Mouse (Mus musculus) adrenal gland, postnatal 10 days (tissue): Measurements from ENCODE around the gene Ism2. TPM values are rescaled to one million over a fixed set of nuclear protein-coding genes. Genes with fewer than 3 reads are reported as not detected.
"Not testable (repeated sequence)": the region's sequence is repeated elsewhere in the genome, so short reads cannot be mapped to it uniquely, and the experiment has no call there.

Source experiments
- DNase-seq: peaks from one replicate; pipeline ENCODE4 v3.0.0; 2021; ENCODE audit warnings: mixed read lengths
- total RNA-seq, 2 experiments: library from RNA; stranded (reverse); gene quantifications; 2 replicates each; pipeline ENCODE4 v1.2.3; 2021

Gene Ism2
- total RNA-seq, 2 experiments from 2014 or later: 0.18 to 0.55 TPM

DNA sequence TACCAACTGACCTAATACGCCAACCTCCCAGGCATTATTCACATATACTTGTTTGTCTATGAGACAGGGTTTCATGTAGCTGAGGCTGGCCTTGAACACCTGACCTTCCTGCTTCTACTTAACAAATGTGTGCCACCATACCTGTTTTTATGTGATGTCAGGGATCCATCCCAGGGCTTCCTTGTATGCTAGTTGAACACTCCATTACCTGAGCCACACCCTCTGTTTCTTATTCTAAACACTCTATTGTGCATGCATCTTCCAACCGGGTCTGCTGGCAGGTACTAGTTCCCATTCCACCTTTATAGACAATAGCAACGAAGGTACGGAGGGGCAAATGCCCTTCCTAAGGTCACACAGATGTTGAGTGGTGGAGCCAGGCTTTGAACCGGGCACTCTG, 10.4 kb downstream of the Ism2 start:
- no peak for DNase-seq

GRCm38 (mm10) chr12:87284726-87285125, 14.8 kb downstream of the Ism2 start:
- no peak for DNase-seq

DNA sequence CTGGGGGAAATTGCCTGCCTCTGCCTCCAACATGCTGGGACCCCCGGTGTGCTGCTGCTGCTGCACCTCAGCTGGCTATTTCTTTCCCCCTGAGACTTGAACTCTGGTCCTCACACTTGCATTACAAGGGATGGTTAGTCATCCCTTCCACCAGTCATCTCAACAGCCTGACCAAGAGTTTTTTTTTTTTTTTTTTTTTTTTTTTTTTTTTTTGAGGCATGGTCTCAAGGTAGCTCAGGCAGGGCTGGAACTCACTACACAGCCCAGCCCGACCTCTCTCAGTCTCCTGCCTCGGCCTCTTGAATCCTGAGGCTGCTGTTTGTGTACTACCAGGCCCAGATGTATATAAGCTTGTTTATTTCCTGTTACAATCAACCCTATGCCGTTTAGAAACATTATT, 15.2 kb downstream of the Ism2 start:
- no peak for DNase-seq

- no peak for DNase-seq
Measured at GRCm38 (mm10) chr12:87283706-87284105, 15.8 kb downstream of the Ism2 start.

DNA sequence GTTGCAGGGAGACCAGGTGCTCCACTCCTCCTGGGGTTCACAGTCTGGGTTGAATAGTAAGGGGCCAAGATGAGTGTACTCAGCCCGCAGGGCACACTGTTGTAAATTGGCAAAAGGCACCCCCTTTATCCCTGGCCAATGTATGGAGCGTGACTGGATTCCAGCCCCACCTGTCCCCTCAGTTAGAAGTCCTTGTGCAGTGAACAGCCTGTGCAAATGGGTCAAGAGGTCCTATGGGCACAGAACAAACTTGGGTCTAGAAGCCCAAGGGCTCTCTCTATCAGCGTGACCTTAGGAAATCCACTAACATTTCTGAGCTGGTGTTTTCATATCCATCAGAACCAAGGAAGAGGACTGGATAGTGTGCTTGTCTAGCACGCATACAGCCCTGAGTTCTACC, 16.8 kb downstream of the Ism2 start:
- DNase-seq: no peak

DNA sequence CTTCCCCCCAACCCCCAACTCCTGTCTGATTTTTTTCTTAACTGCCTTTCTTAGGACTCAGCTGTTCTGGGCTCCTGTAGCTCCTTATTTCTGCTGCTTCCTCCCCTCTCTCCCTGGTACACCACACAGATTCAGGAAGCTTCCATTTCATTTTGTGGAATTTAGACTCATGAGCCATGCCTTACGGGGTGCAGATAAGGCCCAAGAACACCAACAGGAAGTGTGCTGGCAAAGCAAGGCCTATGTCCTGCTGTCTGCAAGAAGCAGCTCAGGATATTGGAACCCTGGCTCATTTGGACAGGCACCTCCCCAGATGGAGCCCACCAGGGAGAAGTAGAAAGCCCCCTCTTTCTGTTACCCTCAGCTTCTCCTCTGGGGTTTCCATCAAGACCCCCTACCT, 17.7 kb downstream of the Ism2 start:
- no peak for DNase-seq

- DNase-seq: no peak
Measured at GRCm38 (mm10) chr12:87279879-87280278, 19.6 kb downstream of the Ism2 start.

- peak; percentile 11 for DNase-seq
Measured at GRCm38 (mm10) chr12:87279350-87279749, 20.2 kb downstream of the Ism2 start.

DNA sequence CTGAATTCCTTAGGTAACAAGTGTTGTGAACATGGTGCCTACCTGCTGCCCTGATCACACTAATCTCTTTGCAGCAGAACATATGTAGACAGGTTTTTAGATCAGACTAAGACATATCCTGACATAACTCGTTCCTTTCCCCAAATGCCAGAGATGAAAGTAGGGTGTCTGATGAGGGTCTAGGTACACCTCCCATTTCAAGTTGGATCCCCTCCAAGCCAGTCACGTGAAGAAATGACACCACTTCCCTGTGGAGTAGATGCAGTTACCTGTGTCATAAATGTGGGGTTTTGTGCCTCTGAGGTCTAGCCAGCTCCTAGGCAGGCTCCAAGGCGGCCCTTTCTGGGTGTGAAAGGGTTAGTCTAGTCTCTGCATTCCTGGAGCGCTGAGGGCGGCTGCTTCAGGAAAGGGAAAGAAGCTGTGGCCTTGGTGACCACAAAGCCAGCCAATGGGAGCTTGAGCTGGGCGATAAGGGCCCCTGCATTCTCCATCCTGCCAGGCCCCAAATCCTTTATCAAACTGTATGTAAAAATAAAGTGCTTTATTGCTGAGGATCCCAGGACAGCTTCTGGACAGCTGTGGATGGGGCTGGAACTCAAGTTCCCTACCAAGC, 21.3 kb downstream of the Ism2 start:
- peak; percentile 33 for DNase-seq

- not testable (repeated sequence) for DNase-seq
Measured at GRCm38 (mm10) chr12:87277251-87277650, 22.3 kb downstream of the Ism2 start.

GRCm38 (mm10) chr12:87274853-87275831, 24.4 kb downstream of the Ism2 start:
- DNase-seq: no peak

- peak; percentile 53 for DNase-seq
Measured at GRCm38 (mm10) chr12:87267682-87268081, 31.8 kb downstream of the Ism2 start.

- no peak for DNase-seq
Measured at GRCm38 (mm10) chr12:87266827-87267603, 32.5 kb downstream of the Ism2 start.

GRCm38 (mm10) chr12:87266108-87266826, 33.2 kb downstream of the Ism2 start, which contains the start of the genes Vipas39 and Ahsa1:
Gene Vipas39, minus strand, starts transcription at chr12:87266256.
Gene Ahsa1, plus strand, starts transcription at chr12:87266479.
- DNase-seq: peak; percentile 88

DNA sequence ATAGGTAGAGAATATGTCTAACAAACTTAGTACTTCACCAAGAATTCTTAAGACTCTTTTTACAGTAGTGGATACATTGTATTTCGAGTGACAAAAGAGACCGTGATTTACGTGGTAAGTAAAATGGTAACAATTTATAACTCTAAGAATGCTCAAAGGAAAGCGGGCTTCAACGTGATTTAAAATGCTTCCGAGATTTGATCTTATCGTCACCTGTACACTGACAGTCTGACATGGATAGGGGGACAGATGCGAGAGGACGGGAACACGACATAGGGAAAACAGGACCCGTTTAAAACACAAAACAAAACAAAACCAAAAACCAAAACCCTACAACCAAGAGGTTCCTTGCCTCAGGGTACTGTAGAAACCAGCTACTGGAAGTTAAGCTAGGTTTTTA, 34.1 kb downstream of the Ism2 start:
- peak; percentile 9 for DNase-seq

DNA sequence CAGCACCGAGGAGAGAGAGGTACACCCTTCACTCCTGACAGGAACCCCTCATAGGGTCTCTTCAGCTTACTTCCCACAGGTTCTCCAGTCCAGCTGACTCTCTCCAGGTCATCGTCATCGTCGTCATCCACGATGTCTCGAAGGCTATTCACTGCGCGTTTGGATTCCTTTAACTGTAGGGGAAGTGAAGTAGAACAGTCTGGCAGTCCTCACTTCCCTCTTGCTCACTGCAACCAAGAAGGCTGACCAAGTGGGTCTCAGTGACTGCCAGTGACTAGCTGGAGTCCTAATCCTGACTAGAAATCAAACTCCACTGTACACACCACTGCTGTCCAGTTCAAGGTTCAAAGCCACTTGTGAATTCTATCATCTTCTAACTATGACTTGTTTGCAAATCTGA, 38.9 kb downstream of the Ism2 start:
- DNase-seq: no peak

DNA sequence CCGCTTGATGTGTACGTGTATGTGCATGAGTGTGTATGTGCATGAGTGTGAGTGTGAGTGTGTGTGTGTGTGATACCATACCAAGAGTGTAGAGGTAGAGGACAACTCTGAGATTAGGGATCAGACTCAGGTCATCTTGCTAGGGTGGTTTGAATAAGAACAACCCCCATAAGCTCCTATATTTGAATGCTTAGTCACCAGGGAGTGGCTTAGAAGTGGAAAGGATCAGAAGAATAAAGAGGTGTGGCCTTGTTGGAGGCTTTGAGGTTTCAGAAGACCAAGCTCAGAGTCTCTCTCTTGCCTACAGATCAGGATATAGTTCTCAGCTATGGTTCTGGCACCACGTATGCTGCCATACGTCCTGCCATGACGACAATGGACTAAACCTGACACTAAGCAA, 42.9 kb downstream of the Ism2 start:
- no peak for DNase-seq

- DNase-seq: no peak
Measured at GRCm38 (mm10) chr12:87253878-87254277, 45.6 kb downstream of the Ism2 start.

- no peak for DNase-seq
Measured at GRCm38 (mm10) chr12:87250161-87250560, 49.3 kb downstream of the Ism2 start.

- no peak for DNase-seq
Measured at GRCm38 (mm10) chr12:87238632-87239031, 60.9 kb downstream of the Ism2 start, which contains the start of gene Noxred1. Gene Noxred1, minus strand, starts transcription at chr12:87238732.

DNA sequence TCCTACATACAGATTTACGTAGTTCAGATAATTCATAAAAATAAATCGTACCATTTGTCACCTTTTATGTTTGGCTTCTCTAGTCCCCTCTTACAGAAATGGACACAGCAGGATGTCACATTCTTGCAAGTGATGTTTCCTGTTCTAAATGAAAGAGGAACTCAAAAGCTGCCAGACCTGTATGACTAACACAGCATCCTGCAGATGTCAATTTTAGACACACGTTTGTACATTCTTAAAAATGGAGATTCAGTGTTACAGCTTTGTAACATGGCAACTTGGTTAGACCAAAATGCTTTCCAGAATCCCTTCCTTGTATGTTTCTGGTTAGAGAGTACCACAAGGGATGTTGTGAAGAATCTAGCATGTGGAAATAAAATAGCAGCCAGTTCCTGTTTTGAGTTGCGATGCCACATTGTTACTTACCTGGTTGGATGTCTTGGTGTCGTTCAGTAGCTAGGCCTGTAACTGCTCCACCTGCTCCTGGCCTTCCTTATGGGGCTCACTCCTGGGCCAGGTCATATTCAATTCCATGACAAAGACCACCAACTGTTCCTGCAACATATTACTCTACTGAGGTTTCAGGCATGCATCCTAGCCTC, 62.5 kb downstream of the Ism2 start:
- DNase-seq: no peak
